Mouse (Mus musculus) layer of hippocampus, adult 9-10 months (tissue): ENCODE results near the gene Rdh13.

Experiments
- DNase-seq: peaks from one replicate; pipeline ENCODE4 v3.0.0; 2022; ENCODE audit warnings: low spot score

Gene Rdh13

DNA sequence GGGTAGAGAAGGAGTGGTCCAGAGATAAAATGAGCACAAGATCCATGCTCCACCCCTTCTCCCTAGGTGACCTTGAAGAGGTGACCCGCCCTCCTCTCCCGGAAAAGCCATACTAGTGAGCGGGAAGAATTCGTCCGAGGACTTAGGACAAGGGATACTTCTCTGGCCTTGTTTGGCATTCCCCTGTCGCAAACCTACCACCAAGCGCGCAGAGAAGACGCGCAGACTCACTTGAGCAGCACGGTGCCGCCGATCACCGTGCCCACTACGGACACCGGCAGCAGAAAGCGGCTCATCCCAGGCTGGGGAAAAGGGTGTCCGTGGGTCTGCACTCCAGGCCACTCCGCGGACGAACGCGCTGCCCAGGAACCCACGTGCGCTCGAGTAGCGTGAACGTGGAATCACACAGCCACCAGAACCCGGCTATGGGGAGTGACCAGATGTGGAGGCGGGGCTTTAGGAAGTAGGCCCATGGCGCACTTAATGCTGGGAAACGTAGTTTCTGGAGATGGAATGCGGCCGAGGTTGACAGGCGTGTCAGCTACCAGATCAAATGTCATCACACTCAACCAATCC lies at the start of gene Rdh13:
Gene Rdh13, minus strand, starts transcription at position 434 of the 576 bp plus-strand sequence.
- peak; percentile 88 for DNase-seq

DNA sequence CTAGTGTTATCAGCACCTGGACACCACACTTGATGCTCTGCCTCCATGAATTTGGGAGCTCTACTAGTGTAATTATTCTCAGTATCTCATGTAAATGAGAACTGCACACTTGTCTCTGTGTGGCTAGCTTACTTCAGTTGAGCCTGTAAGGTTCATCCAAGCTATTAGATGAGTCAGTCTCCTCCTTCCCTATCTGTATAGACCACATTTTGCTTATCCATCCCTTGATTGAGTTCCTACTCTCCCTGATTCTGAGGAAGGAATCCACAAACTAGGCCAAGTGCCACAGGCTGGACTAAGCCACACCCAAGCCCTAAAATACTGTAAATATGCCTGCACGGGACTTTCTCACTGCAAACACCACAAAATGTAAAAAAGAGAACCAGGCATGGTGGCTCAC lies 48.5 kb upstream of the Rdh13 start:
- DNase-seq: no peak

DNA sequence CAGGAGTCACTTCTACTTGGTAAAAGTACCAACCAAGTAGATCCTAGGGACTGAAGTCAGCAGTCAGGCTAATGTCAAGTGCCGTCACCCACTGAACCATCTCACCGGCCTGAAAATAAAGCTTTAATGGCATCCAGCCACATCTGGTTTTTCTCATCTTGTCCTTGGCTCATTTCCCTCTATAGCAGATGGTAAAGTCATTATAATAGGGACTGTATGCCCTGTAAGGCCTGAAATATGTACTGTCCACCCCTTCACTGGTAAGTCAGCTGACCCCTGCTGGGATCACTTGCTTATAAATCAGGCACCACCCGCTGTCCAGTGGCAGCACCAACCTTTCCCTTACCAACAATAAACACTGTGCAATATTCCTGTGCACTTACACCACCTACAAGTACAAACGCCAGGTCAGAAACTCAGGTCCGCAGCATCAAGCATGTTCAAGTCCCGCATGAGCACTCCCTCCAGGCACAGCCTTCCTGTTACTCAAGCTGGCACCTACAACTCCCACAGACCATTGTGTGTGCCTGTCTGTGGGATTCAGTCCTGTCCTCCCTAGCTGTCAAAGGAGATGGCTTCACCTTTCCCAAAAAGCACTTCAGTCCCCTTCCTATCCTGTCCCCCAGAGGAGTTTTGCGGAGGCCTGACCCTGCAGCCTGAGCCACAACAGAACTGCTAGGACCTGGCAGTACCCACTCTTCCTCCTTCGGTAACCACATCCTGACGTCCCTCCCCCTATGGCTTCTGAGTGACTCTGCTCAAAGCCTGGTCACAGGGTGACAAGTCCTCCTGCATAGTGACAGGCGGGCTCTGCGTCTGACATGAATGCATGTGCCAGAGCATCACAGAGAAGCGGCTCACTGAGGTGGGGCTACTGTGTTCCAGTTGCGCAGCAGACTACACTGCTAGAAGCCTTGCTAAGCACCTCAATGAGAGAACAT lies 47.1 kb upstream of the Rdh13 start:
- no peak for DNase-seq

DNA sequence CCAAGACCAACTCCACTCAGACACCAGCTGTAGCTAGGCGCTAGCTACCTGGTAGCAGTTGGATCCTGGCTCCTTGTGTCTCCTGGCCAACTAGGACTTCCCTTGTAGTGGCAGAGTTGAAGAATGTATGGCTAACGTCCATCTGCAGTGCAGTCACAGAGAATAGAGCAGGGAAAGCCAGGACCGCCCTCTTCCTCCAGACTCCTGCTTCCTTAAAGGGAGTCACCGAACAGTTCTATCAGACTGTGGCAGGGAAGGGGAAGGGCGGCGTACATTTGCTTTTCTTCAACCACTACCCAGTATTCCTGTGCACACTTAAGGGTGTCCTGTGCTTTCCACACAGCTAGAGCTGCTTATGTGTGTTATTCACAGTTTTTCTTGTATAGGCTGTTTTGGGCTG lies 45.9 kb upstream of the Rdh13 start:
- no peak for DNase-seq

DNA sequence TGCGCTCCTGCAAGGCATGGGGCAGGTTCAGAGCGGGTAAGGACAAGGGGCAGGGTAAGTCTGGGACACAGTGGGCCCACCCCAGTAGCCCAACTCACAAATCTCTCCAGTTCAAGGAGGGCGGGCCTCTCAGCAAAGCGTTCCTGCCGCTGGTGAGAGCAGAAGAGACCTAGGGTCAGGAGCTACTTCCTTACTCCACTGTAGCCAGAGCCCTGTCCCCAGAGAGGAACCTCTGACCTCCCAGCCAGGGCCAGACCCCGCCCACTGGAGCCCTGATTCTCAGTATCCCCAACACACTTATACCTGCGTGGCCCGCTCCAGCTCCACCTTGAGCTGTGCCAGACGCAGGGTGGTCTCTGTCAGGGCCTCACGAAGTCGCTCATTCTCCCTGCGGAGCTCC lies 36.8 kb upstream of the Rdh13 start:
- no peak for DNase-seq

DNA sequence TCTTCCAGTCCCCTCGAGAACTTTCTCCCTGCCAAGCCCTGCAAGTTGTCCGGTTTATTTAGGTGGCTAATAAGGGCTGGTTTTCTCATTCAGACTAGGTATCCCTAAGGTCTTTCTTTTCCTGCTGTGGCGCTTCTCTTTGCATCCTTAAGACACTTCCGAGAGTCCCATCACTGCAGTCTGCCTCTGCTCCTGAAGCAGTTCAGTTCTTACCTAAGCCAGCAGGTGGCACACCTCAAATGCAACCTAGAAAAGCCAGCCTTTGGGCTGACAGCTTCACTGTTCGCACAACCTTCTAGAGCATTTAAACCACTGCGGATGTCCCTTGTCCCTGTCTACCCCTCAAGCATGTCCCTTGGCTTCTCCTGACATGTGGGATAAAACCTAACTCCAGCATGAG lies 34.2 kb upstream of the Rdh13 start:
- DNase-seq: no peak

DNA sequence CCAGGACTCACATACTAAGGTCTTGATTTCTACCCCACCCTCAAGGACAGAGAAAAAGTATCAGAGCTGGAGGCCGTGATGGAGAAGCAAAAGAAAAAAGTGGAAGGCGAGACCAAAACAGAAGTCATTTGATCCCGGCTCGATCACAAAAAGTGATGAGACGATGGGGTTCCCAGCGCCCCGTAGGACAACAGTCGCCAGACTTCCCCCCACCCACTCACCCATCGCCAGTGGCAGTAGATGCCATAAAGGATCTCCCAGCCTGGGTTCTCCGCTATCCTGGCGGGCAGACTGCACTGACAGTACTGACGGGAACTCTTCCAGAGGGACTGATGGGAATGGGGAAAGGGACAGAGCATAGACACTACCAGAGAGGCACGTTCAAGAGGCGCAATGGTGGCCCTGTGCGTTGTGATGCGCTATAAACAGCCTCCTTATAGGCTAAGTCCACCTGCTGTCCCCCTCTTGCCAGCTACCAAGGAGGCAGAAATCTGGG lies 33.4 kb upstream of the Rdh13 start:
- no peak for DNase-seq

DNA sequence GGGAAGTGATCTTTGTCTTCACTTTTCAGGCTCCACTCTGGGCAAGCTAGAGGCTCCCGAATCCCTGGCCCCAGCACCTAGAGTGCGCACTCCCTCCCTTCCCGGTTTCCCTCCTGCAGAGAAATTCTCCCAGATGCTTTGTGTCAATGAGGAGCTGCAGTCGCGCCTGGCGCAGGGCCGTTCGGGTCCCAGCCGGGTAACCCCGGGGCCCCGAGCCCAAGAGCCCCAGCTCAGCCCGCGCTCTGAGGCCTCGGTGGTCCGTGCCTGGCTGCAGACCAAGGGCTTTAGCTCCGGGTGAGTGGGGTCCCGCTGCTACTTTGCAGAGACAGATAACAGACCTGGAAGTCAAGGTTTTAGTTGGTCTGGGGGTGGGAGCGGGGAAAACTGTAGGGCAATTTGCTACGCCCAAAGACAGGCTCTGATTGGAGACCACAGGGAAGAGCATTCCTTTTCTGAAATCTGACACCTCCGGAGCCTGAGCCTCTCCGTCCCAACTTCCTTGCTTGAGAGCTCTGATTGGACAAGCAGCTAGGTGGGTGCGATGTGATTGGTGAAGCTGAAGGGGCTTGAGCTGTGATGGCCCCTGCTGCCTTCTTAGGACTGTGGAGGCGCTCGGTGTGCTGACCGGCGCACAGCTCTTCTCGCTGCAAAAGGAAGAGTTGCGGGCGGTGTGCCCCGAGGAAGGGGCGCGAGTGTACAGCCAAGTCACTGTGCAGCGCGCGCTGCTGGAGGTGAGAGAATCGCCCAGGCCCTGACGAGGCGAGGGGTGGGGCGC lies 32.8 kb upstream of the Rdh13 start:
- no peak for DNase-seq

DNA sequence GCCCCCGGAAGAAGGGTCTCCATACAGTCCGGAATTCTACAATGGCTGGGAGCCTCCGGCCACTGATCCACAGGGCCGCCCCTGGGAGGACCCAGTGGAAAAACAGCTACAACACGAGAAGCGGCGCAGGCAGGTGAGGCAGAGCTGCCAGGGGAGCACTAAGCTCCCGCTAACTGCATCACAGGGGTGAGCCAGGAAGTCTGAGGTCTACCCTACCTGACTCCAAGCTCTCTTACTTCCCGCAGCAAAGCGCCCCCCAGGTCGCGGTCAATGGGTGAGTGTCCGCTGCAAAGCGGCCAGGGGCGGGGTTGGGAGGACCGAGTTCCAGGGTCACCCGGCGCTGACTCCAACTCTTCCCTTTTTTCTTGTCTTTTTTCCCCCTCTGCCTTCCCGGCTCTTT lies 28.5 kb upstream of the Rdh13 start:
- DNase-seq: no peak

DNA sequence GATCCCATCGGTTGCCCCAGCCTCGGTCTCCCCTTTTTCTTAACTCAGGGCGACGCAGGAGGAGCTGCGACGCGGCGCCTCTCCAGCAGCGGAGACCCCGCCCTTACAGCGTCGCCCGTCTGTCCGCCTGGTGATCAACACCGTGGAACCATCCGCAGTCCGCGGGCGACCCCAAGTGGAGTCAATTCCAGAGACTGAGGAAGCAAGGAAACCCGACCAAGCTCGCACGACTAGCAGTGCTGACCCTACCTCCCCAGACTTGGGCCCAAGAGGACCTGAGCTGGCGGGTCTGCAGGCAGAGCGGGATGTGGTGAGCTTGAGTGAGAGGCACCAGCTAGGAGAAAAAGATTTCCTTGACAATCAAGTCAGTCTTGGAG lies 25.7 kb upstream of the Rdh13 start:
- peak; percentile 55 for DNase-seq

DNA sequence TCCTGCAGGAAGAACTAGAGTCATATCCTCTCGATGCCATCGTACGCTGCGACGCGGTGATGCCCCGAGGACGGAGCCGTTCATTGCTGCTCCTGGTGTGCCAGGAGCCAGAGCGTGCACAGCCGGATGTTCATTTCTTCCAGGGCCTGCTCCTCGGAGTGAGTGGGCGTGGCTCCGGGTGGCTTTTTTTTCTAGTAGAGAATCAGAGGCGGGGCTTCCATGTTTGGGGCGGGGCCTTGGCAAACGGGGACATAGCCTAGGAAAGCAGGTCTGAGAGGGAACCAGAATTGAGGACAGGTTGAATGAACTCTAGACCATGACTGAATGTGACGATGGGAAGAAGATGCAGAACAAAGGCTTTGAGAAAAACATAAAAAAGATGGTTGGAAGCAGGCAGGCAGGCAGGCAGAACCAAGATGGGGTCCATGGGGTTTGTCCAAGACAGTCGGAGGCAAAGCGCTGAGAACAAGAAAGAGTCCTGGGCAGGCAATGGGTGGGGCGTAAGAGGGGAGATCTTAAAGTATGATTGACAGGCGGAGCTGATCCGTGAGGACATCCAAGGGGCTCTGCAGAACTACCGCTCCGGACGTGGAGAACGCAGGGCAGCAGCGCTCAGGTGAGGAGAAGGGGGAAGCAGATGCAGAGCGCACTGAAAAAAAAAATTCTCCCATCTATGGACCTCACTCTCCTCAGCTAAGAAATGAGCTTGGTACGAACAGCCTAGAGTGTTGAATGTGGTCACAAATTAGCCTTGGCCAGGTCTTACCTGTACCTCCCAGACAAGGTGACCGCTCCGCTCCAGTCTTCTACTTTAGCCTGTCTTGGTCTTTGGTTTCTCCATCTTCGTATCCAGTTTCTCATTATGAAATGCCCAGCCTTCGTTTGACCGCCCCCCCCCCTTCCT lies 25.1 kb upstream of the Rdh13 start:
- DNase-seq: no peak

DNA sequence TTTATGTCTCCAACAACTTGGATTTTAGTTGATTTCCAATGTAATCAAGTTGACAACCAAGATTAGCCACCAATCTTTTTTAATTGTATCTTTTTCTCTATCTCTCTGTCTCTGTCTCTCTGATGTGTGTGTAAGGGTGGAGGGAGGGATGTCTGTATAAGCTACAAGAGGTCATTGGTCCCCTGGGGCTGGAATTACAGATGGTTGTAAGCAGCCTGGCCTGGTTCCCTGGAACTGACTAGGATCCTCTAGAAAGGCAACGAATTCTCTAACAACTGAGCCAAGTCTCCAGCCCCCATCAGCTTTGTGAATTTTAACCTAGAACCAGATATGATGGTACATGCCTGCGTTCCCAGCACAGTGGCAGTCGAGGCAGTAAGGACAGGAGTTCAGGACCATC lies 22.4 kb upstream of the Rdh13 start:
- no peak for DNase-seq

DNA sequence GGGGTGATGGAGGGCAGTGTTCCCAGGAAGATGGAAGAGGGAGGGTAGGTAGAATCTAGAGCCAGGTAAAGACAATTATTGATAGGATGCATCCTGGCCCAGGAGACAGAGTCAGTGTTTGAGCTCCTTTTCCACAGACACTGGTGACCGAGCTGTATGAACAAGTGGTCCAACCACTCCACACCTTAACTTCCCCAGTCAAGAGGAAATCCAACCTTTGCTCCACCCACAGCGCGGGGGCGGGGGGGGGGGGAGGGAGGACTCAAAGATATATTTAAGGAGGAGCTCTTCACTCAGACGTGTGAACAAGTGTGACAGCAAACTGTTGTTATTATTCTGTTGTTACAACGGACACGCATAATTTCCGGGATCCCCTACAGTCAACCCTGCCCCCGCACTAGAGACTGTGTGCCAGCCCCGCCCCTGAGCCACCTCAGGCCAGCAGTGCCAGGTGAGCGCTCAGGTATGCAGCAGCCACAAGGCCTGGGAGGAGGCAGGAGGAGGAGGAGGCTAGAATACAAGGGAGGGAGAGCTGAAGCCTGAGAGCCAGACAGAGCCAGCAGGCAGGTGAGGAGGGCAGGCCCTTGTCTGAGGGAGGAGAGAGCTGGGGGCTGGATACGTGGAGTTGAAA lies 18.9 kb upstream of the Rdh13 start:
- DNase-seq: no peak

DNA sequence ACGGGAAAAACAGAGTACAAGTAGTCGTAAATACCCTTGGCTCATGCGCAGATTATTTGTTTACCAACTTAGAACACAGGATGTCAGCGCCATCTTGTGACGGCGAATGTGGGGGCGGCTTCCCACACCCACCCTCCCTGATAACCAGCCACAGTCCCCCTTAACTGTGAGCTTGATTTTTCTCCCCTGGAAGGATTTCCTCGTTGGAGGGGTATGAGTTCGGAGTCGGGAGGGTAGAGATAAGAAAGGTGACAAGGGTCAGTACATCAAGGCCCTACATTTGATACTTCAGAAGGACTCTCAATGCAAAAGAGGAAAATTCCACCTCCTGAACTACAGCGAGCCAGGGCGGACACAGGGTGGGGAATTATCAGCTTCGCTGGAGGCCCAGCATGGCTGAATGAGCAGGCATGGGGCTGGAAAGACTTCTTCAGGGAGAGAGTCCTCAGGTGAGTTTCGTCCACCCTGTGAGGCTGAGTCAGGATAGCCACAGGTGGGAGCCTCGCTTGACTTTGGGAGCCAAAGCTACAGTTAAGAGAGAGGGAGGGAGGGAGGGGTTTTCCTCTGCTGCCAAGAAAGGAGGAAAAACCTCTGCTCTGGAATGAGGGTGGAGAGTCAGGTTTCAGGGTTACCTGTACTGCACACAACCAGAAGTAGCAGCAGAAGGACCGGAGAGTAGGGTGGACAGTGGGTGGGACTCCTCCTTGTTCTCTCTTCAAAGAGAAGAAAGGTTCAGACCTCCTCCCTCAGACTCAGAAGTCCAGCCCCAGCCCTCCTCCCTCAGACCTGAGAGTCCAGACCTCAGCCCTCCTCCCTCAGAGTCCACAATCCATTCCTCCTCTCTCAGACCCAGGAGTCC lies 15.4 kb upstream of the Rdh13 start, which contains the start of gene Eps8l1:
Gene Eps8l1, plus strand, starts transcription at position 99 of the 859 bp plus-strand sequence.
- DNase-seq: no peak

DNA sequence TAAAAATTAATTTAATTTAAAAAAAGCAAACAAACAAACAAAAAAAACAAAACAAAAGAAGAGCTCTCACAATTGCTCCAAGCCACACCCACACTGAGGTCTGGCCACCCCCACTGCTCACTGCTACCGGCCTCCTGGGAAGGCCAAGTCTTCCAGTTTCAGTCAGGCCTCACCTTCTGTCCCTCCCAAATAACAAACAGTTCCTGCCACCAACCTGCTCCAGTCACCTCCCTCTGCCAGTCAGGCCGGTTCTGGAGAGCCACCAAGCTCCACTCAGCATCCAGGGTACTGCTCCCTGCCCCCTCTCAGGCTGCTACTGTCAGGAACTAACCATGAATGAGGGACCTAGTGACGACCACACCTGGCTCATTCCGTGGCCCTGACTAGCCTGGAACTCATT lies 7.2 kb upstream of the Rdh13 start:
- DNase-seq: no peak

DNA sequence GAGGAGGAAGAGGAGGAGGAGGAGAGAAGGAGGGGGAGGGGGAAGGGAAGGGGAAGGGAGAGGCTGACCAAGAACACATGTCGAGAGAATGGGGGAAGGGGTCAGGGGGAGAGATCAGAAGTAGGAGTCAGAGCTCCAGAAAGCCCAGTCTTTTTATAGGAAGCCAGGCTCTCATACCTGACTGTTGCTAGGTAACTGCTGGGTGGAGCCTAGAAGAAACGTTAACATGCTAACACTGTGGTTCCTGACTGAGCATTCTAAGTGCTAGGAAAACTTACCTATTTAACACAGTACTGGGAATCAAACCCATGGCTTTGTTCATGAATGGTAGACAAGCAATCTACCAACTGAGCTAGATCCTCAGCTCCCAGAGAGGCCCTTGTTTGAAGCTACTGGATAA lies 3.8 kb upstream of the Rdh13 start:
- no peak for DNase-seq

DNA sequence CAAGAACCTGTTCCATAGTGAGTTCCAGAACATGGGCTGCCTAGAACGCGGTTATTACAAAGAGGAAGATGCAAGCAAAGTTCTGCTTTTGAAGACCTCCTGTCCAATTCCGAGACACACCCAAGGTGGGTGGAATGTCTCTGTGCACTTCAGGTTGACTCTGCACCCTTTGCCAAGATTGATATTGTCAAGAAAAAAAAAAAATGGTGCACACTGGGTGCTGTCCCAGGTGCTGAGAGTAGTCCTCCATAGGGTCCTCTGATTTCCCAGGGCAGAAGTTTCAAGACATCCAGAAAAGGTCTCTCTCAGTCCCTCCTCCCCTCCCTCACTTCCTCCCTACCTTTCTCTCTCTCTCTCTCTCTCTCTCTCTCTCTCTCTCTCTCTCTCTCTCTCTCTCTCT lies 3.0 kb upstream of the Rdh13 start:
- DNase-seq: no peak

DNA sequence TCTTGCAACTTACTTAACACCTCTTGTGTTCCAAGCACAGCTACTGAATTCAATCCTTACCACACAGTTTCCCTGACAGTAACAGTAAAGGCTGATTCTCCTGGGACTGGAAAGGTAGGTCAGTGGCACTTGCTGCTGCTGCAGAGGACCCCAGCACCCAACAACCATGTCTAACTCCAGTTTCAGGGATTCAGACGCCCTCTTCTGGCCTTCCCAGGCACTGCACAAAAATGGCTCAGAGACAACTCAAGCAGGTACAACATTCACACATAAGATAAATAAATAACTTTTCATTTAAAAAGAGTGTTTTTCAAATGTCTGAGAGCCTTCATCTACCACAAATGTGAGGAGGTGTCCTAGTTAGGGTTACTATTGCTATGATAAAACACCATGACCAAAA lies 1.7 kb upstream of the Rdh13 start:
- DNase-seq: no peak

DNA sequence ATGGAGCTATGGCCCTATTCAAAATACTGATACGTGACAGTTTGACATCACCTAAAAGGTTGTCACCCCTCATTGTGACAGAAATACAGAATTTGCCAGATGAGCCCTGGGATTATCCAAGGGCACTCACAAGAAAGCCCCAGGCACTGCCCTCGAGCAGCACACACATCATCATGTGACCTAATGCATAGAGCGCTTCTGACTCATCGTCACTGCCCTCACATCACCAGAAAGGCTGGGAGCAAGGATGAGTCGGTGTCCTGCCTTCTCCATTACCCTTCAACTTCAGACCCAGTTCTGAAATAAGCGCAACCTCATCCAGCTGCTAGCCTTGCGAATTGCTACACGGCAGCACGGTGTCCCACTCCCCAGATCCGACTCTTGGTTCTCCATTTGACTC lies 4.9 kb downstream of the Rdh13 start:
- DNase-seq: no peak

DNA sequence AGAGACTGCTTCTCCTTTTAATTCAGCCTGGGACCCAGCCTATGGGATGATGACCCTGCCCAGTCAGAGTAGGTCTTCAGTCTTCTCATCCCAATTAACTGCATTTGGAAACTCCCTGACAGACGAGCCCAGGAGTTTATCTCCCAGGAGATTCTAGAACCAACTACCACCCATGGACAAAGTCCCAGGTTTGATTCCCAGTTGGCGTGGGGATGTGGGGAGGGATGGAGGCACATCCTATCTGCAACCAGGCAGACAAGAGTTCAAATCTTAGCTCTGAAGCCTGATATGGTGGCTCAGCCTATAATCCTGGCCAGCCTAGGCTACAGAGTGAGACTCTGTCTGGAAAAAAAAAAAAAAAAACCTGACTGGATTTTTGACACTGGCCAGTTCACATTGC lies 7.7 kb downstream of the Rdh13 start:
- DNase-seq: no peak
